Mouse (Mus musculus): ENCODE data around the gene Gabarapl2.

Gabarapl2 gene

GRCm38 (mm10) chr8:111940171-111941100, at the start of gene Gabarapl2:
Gene Gabarapl2 (plus strand): TSS chr8:111940703.
- DNase-seq (ENCODE audit: low read depth, low spot score): peak; percentile 95

GRCm38 (mm10) chr8:111890911-111891303, 49.6 kb upstream of the Gabarapl2 start:
- DNase-seq (ENCODE audit: low read depth, low spot score): no peak

GRCm38 (mm10) chr8:111891983-111892382, 48.5 kb upstream of the Gabarapl2 start:
- no peak for DNase-seq (ENCODE audit: low read depth, low spot score)

GRCm38 (mm10) chr8:111892615-111893014, 47.9 kb upstream of the Gabarapl2 start:
- DNase-seq (ENCODE audit: low read depth, low spot score): no peak

- no peak for DNase-seq (ENCODE audit: low read depth, low spot score)
Observed at GRCm38 (mm10) chr8:111894955-111895354, 45.5 kb upstream of the Gabarapl2 start.

GRCm38 (mm10) chr8:111898586-111898985, 41.9 kb upstream of the Gabarapl2 start:
- no peak for DNase-seq (ENCODE audit: low read depth, low spot score)

GRCm38 (mm10) chr8:111902080-111902479, 38.4 kb upstream of the Gabarapl2 start:
- DNase-seq (ENCODE audit: low read depth, low spot score): no peak

- no peak for DNase-seq (ENCODE audit: low read depth, low spot score)
Observed at GRCm38 (mm10) chr8:111905500-111906121, 34.9 kb upstream of the Gabarapl2 start.

GRCm38 (mm10) chr8:111909621-111910450, 30.7 kb upstream of the Gabarapl2 start, which contains the start of gene Chst5:
Gene Chst5 (minus strand): TSS chr8:111910447.
- no peak for DNase-seq (ENCODE audit: low read depth, low spot score)

GRCm38 (mm10) chr8:111911572-111911971, 28.9 kb upstream of the Gabarapl2 start:
- DNase-seq (ENCODE audit: low read depth, low spot score): no peak

GRCm38 (mm10) chr8:111912860-111913432, 27.6 kb upstream of the Gabarapl2 start:
- DNase-seq (ENCODE audit: low read depth, low spot score): no peak

GRCm38 (mm10) chr8:111919663-111920062, 20.8 kb upstream of the Gabarapl2 start:
- DNase-seq (ENCODE audit: low read depth, low spot score): no peak

- DNase-seq (ENCODE audit: low read depth, low spot score): no peak
Observed at GRCm38 (mm10) chr8:111920971-111921370, 19.5 kb upstream of the Gabarapl2 start.

GRCm38 (mm10) chr8:111923383-111923804, 17.1 kb upstream of the Gabarapl2 start:
- DNase-seq (ENCODE audit: low read depth, low spot score): no peak

GRCm38 (mm10) chr8:111924976-111925375, 15.5 kb upstream of the Gabarapl2 start:
- DNase-seq (ENCODE audit: low read depth, low spot score): no peak

- no peak for DNase-seq (ENCODE audit: low read depth, low spot score)
Observed at GRCm38 (mm10) chr8:111929648-111930344, 10.7 kb upstream of the Gabarapl2 start.

- DNase-seq (ENCODE audit: low read depth, low spot score): no peak
Observed at GRCm38 (mm10) chr8:111931721-111932120, 8.8 kb upstream of the Gabarapl2 start.

GRCm38 (mm10) chr8:111932580-111933336, 7.7 kb upstream of the Gabarapl2 start:
- DNase-seq (ENCODE audit: low read depth, low spot score): no peak

- DNase-seq (ENCODE audit: low read depth, low spot score): peak; percentile 93
Observed at GRCm38 (mm10) chr8:111933348-111934076, 7.0 kb upstream of the Gabarapl2 start, which contains the start of gene Tmem231. Gene Tmem231 (minus strand): TSS chr8:111933881.

Data from forelimb bud, embryonic 11.5 days (tissue).